Mouse (Mus musculus): ENCODE data around the gene Gys2.

The Gys2 gene

GRCm38 (mm10) chr6:142377081-142377480 is 95.8 kb downstream of the Gys2 start:
- DNase-seq (ENCODE audit: low read depth, low spot score) = no peak

All from retina, adult 2 months (tissue).